Mouse (Mus musculus): ENCODE measurements around the gene Itga3. TPM values are rescaled to one million over a fixed set of nuclear protein-coding genes. Genes with fewer than 3 reads are reported as not detected.

Gene Itga3
- total and polyA plus RNA-seq, 3 experiments: 5.8 to 53.0 (median 9.0) TPM

DNA sequence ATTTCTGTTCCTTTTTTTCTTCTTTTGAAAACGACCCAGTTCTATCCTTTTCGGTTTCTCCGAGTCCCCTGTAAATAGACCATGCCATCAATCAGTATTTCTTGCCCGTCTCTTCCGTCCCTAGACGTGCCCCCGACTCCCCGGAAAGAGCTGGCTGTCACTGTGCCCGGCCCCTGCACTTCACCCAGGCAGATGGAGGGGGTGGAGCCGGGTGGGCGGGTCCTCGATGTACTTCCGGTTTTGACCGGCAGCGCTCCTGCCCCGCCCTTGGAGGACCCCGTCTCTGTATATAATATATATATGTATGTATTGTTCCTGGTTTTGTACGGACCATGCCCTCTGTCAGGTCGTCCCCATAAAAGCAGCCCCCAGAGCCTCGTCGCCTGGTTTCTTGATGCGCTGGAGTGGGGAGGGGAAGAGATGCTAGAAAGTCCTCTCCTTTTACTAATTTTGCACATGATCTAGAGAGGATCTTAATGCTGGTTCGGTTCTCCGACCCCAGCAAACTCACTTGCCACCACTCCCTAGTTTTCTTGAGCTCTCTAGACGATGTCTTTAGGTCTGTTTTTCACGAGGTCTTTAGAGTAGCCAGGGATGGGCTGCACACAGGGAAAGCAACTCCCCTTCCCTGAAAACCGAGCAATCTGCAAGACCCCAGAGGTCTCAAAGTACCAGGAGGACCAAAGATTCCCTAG lies 69.9 kb downstream of the Itga3 start (continued):
- TF ChIP-seq E2F4 (IDR thresholded peaks at IDR 0.05; ENCODE audit: insufficient replicate concordance, low read depth, low read length) (no peak), MEF2A (IDR thresholded peaks at IDR 0.05; ENCODE audit: borderline replicate concordance, low read depth, low read length) (0 out of 2 replicates have a peak, but pooled peaks have one; percentile 1), TCF12 (IDR thresholded peaks at IDR 0.05; ENCODE audit: low read depth, low read length) (peak; percentile 52; the same call in 1 of the 2 replicates), SIN3A (IDR thresholded peaks at IDR 0.05; ENCODE audit: low read length) (peak; percentile 78), ZMIZ1 (IDR thresholded peaks at IDR 0.05; ENCODE audit: low read depth, low read length) (peak; percentile 90), UBTF (IDR thresholded peaks at IDR 0.05; ENCODE audit: low read depth, low read length) (no peak), CTCF (conservative IDR thresholded peaks at IDR 0.05 in 1 of 2, IDR thresholded peaks at IDR 0.05 in 1 of 2; ENCODE audit: low read depth in 2 of 2, low read length in 2 of 2) (no peak), JUND (conservative IDR thresholded peaks at IDR 0.05; ENCODE audit: low read depth, low read length) (no peak), SMC3 (IDR thresholded peaks at IDR 0.05; ENCODE audit: low read depth, low read length) (no peak), MAX (IDR thresholded peaks at IDR 0.05; ENCODE audit: low read length) (no peak), GABPA (IDR thresholded peaks at IDR 0.05; ENCODE audit: insufficient replicate concordance, low read depth, low read length) (no peak), HCFC1 (IDR thresholded peaks at IDR 0.05; ENCODE audit: low read depth, low read length) (peak; percentile 70), POLR2AphosphoS2 (IDR thresholded peaks at IDR 0.05; ENCODE audit: low read depth, low read length) (no peak), BHLHE40 (IDR thresholded peaks at IDR 0.05; ENCODE audit: low read depth, low read length) (0 out of 2 replicates have a peak, but pooled peaks have one; percentile 1), EP300 (IDR thresholded peaks at IDR 0.05; ENCODE audit: low read length) (no peak), MAZ (IDR thresholded peaks at IDR 0.05; ENCODE audit: low read depth, low read length) (peak; percentile 96), MXI1 (IDR thresholded peaks at IDR 0.05; ENCODE audit: low read depth, low read length) (peak; percentile 66; the same call in 1 of the 2 replicates), KAT2A (IDR thresholded peaks at IDR 0.05; ENCODE audit: insufficient replicate concordance, low read length) (no peak)

DNA sequence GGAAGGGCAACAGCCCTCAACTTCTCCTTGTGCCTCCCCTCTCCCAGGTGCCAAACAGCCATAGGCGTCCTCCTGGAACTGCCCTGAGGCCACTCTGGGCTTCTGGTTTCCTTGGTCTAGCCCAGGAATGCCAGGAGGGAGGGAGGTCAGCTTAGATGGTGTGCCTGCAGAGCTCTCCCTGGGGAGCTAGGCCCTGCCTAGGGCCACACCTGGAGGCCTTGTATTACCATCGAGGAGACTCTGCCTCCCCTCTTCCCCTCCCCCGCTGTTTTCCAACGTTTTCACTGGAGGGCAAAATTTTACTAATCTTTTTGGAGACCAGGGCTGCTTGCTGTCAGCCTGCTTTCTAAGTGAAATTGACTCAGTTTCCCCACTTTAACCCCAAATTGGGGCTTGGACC lies 70.6 kb downstream of the Itga3 start:
- Histone ChIP-seq H3K4me3 (replicated peaks in 1 of 3; ENCODE audit: low read depth in 2 of 3, low read length in 2 of 3, poor library complexity in 1 of 3) (peak overlapping the region; percentile 18 to 56 (median 50)), H3K4me1 (ENCODE audit: control insufficient read depth in 1 of 2, insufficient read depth in 2 of 2) (peaks cover 3 to 28% of the 10 kb centered on the region in 2 experiments)

More for the DNA sequence above, 70.6 kb downstream of the Itga3 start:
- in situ Hi-C loops (cut with MboI; ENCODE audit: low pct_ligation_motif_present, low pct_unique_long_range_greater_than_20kb, low sequenced_read_pairs): no loop called here
- Histone ChIP-seq H3K9me3 (replicated peaks; ENCODE audit: low read length) (no peaks in the 10 kb centered on the region), H3K9ac (ENCODE audit: insufficient read depth, low read depth) (peak overlapping the region; percentile 83), H3K36me3 (replicated peaks in 1 of 2; ENCODE audit: control insufficient read depth in 1 of 2, insufficient read depth in 1 of 2, low read length in 1 of 2) (peaks cover 22 to 47% of the 10 kb centered on the region in 2 experiments), H3K79me2 (replicated peaks; ENCODE audit: control insufficient read depth, extremely low read depth, insufficient read depth, poor library complexity, severe bottlenecking) (no peaks in the 10 kb centered on the region), H3K27ac (ENCODE audit: insufficient read depth, low read depth) (no peak overlapping the region), H3K27me3 (replicated peaks) (peaks cover 31% of the 10 kb centered on the region), H3K4me2 (ENCODE audit: insufficient read depth, low read depth, poor library complexity, severe bottlenecking) (peak overlapping the region; percentile 96)
- dilution Hi-C loops (cut with MboI; ENCODE audit: extremely low pct_ligation_motif_present, extremely low pct_unique_long_range_greater_than_20kb, low sequenced_read_pairs): no loop called here
- DNase-seq (ENCODE audit: extremely low read depth): no peak
- TF ChIP-seq POLR2AphosphoS2 (IDR thresholded peaks at IDR 0.05; ENCODE audit: low read depth, low read length): no peak
- TF ChIP-seq E2F4 (IDR thresholded peaks at IDR 0.05; ENCODE audit: insufficient replicate concordance, low read depth, low read length): no peak
- TF ChIP-seq ZC3H11A (IDR thresholded peaks at IDR 0.05; ENCODE audit: low read depth, low read length): no peak
- no peak for TF ChIP-seq TBP (conservative IDR thresholded peaks at IDR 0.05; ENCODE audit: low read depth, low read length)
- TF ChIP-seq MEF2A (IDR thresholded peaks at IDR 0.05; ENCODE audit: borderline replicate concordance, low read depth, low read length): no peak
- no peak for TF ChIP-seq USF2 (conservative IDR thresholded peaks at IDR 0.05; ENCODE audit: low read depth, low read length)
- no peak for TF ChIP-seq USF1 (IDR thresholded peaks at IDR 0.05; ENCODE audit: low read depth, low read length)
- TF ChIP-seq PAX5 (IDR thresholded peaks at IDR 0.05; ENCODE audit: low read length): no peak

Data from CH12.LX (cell line).